Mouse (Mus musculus) layer of hippocampus, adult 2 months (tissue): ENCODE results near the gene 4931428F04Rik. TPM values are rescaled to one million over a fixed set of nuclear protein-coding genes. Genes with fewer than 3 reads are reported as not detected.

Experiments
- DNase-seq, 2 experiments: peaks; one replicate each; pipeline ENCODE4 v3.0.0; 2022; ENCODE audit warnings: low spot score in 2 of 2
- H3K27ac ChIP-seq: fragments of 200-600 bp; 2 replicates; pipeline ENCODE4 v1.8.1; 2022
- H3K4me3 ChIP-seq: fragments of 200-600 bp; 2 replicates; pipeline ENCODE4 v1.8.1; 2022; ENCODE audit warnings: mild to moderate bottlenecking
- CTCF ChIP-seq: fragments of 200-600 bp; conservative IDR thresholded peaks from 2 replicates; pipeline ENCODE4 v1.8.1; 2022; ENCODE audit warnings: antibody characterized with exemption, mild to moderate bottlenecking, moderate library complexity
- total RNA-seq, 2 experiments: library from RNA; stranded (reverse); gene quantifications; 2 replicates each; pipeline ENCODE4 v1.2.3; 2021

4931428F04Rik gene
- total RNA-seq, 2 experiments from 2014 or later: 20.0 to 24.4 TPM

DNA sequence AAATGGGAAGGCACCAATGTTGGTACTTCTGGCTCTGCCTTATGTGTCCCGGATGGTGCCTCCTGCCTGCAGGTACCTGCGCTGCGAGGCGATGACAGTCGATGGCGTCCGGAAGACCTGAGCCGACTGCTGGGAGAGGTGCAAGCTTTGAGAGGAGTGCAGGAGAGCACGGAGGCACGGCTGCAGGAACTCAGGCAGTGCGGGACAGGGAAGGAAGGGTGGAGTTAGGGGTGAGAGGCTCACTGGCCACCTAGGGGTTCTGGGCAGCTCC lies 18.8 kb downstream of the 4931428F04Rik start:
- DNase-seq: no peak
- no peak overlapping the region for H3K4me3 ChIP-seq
- no peak for TF ChIP-seq CTCF
- H3K27ac ChIP-seq: no peak overlapping the region

- no peak for TF ChIP-seq CTCF
- H3K27ac ChIP-seq: peak overlapping the region; percentile 80
- no peak for DNase-seq
- peak overlapping the region; percentile 60 for H3K4me3 ChIP-seq
Observed at GRCm38 (mm10) chr8:105270101-105270915, 19.4 kb downstream of the 4931428F04Rik start.

DNA sequence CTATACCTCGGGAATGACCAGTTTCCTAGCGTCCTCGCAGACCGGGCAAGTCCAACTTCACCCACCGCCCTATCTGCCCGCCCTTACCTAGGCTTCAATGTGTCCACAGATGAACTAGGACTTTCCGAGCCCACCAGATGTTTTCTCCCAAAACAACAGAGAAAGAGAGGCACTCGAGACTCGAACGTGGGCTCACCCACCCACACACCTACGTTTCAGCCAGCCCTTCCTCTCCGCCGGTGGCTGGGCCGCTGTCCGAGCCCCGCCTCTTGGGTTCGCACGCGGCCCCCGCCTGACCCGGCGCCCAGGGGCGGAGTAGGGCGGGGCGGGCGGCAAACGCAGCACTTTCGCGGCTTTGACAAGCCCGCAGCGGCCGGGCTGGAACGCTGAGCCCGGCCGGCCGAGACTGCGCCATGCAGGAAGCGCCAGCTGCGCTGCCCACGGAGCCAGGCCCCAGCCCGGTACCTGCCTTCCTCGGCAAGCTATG lies 20.2 kb downstream of the 4931428F04Rik start, which contains the start of gene Hsf4:
Gene Hsf4, plus strand, starts transcription at position 341 of the 487 bp plus-strand sequence.
- H3K4me3 ChIP-seq: peak within 1 kb of the TSS; percentile 60
- TF ChIP-seq CTCF: no peak
- DNase-seq: peak in 1 of 2 experiments; percentile 41
- peak within 1 kb of the TSS; percentile 80 for H3K27ac ChIP-seq

DNA sequence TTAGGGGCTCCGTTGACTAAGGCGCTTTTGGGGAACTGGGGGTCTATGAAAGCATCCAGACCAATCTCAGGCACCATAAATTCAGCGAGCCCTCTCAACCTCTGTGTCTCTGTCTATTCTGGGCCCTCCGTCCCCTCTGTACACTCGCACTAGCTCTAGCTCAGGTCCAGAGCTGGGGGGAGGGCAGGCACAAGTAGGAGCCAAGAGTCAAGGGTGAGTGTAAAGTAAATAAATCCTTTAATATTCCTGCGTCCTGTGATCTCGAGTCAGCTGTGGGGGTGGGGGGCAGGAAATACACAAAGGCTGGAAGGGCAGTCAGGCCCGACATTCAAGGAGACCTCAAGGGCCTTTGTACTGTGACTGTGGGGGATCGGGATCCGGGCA lies 20.6 kb downstream of the 4931428F04Rik start:
- DNase-seq: no peak
- Histone ChIP-seq H3K27ac (peak overlapping the region; percentile 80), H3K4me3 (peak overlapping the region; percentile 60)
- no peak for TF ChIP-seq CTCF

DNA sequence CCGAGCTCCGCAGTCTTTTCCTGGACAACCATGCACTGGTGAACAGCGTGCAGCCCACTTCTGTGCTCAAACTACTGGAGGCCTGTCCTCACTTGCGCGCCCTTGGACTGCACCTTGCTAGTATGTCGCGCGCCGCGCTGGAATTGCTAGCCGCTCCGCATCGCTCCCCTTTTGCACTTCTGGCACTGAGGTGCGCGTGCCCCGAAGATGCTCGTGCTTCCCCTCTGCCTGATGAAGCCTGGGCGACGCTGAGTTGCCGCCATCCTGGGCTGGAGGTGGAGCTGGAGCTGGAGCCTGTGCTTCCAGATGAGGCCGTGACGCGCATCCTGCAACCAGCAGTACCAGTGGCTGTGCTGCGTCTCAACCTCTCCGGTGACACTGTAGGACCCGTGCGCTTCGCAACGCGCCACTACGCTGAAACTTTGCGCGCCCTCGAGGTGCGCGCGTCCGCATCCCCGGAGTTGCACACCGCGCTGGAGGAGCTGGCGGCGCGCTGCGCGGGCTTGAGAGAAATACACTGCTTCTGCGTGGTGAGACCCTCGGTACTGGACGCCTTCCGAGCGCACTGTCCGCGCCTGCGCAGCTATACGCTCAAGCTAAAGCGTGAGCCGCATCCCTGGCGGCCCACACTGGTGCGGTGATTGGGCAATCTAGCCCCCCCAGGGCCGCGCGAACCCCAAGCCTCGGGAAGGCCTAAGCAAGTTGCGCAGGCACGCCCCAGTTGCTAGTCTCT lies 21.2 kb downstream of the 4931428F04Rik start:
- peak; percentile 75 to 84 for DNase-seq
- no peak for TF ChIP-seq CTCF
- Histone ChIP-seq H3K4me3 (peak overlapping the region; percentile 60), H3K27ac (peak overlapping the region; percentile 80)

DNA sequence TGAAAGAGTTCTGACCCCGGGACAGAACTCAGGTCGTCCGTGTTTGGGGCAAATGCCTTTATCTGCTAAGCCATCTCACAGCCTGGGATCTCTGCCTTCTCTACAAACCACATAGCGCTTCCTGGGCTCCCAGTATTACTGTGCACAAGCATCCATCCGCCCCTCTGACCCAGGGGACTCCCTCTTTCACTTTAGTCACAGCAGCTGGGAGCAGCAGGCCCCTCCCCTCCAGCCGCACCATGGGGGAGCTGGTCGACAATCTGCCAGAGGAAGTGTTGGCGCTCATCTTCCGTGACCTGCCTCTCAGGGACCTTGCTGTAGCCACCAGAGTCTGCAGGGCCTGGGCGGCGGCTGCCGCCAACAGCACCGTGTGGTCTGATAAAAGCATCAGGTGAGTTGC lies 22.9 kb downstream of the 4931428F04Rik start:
- H3K4me3 ChIP-seq: no peak overlapping the region
- no peak for TF ChIP-seq CTCF
- H3K27ac ChIP-seq: no peak overlapping the region
- DNase-seq: no peak

DNA sequence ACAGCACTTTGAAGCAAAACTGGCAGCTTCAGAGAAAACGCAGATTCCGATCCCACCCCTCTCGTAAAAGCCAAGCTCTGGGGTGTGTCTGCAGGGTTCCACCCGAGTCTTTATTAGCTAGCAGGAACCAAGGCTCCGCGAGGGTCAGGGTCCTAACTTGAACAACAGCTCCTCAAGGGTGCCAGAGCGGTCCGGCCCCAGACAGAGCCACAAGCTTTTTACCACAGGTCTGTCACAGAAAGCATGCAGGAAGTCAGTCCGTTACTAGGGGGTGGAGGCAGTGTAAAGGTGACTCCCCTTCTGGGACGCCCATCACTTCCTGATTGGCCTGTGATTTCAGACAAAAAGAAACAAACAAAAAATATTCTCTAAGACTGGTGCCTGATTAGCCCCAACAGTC lies 24.5 kb downstream of the 4931428F04Rik start:
- DNase-seq: no peak
- Histone ChIP-seq H3K4me3 (peak overlapping the region; percentile 71), H3K27ac (no peak overlapping the region)
- TF ChIP-seq CTCF: no peak

GRCm38 (mm10) chr8:105264024-105264982 lies 25.4 kb downstream of the 4931428F04Rik start, which contains the start of the genes Tradd and Fbxl8:
Gene Tradd, minus strand, starts transcription at chr8:105264609.
Gene Fbxl8, plus strand, starts transcription at chr8:105264648.
- Histone ChIP-seq H3K4me3 (peak within 1 kb of the TSS; percentile 71), H3K27ac (peak within 1 kb of the TSS; percentile 59; the same call in 1 of the 2 replicates)
- DNase-seq: no peak
- TF ChIP-seq CTCF: peak; percentile 32

- Histone ChIP-seq H3K27ac (no peak overlapping the region), H3K4me3 (no peak overlapping the region)
- no peak for TF ChIP-seq CTCF
- no peak for DNase-seq
Observed at GRCm38 (mm10) chr8:105263244-105263912, 26.3 kb downstream of the 4931428F04Rik start.

DNA sequence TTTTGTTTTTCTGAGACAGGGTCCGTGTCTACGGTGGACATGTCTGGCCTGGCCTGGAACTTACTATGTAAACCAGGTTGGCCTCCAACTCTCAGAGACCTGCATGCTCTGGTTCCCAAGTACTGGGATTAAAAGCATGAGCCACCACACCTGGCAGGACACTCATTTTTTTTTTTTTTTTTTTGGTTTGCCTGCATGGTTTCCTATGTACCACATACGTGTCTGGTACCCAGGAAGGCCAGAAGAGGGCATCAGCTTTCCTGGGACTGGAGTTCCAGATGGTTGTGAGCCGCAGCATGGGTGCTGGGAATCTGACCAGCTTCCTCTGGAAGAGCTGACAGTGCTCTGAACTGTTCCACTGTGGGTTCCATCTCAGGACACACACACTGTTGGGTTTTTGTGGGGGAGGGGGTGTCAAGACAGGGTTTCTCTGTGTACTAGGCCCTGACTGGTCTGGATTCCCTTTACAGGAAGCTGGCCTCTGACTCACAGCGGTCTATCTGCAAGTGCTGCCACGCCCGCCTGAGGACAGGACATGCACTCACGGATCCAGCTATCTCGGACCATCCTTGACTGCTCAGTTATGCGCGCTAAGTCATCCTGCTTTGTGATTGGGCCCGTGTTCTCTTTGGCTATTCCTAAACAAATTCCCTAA lies 28.2 kb downstream of the 4931428F04Rik start:
- TF ChIP-seq CTCF: no peak
- H3K4me3 ChIP-seq: no peak overlapping the region
- DNase-seq: no peak
- H3K27ac ChIP-seq: no peak overlapping the region

DNA sequence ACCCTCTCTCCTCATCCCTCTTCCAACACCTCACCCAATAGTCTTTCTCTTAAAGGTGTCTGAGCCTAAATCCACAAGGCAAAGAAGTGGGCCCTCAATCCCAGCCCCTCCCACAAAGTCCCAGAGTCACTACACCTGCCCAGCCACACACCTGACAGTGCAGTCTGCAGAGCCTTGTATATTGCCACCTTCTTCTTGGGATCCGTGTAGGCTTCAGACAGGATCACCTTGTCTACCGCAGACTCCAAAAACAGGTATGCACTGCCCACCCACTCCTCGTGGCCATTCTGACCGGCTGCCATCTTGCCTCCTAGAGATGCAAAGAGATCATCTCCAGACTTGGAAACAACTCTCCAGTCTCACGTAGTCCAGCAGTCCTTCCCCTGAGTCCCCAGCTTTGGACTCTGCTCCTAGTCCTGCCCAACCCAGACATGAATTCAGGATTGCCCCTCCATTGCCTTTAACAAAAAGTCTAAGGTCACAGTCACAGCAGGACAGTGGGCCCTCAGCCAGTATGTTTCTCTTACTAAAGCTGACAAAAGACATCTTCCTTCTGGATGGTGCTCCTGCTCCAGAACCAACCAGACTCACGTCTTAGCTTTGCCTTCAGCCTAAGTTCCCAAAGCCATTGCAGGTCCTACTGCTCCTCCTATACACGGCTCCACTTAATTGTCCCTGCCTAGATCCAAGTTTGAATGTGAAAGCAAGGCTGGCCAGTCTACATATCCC lies 29.1 kb downstream of the 4931428F04Rik start:
- Histone ChIP-seq H3K27ac (no peak overlapping the region), H3K4me3 (no peak overlapping the region)
- no peak for TF ChIP-seq CTCF
- DNase-seq: no peak
